In the genomic region with DNA sequence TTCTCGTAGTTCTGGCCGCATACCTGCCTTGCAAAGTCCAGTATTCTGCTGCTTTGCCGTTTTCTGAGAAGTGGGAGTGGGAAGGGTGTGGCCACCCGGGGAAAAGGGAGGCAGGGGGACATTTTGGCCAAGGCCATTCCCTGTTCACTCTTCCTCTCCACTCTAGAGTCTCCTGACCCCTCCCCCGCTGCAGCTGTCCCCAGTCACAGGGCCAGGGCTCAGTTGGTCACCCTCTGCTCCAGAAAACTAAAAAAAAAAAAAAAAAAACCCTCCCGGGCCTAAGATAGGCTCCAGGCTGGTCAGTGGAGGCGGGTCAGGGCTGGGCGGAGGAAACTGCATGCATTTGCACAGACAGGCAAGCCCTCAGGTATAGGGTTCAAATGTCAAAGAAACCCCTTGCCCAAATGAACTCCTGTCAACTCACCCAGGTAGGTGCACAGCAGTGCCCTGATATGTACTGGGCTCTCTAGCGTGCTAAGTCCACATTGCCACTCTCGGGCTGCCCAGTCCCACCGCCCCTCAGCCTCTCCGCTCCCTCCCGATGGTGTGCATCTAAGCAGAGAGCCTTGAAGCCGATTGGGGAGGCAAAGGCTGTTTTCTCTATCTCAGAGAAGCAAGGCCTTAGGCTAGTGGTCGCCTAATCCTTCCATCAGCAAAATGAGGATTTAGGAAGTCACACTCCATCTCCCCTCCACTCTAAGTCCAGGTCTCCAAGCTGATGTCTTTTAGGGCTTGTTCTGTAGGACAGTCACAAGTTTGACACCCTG, we compare ENCODE assay signal across 8 mouse cellular contexts. TPM values are rescaled to one million over a fixed set of nuclear protein-coding genes. Genes with fewer than 3 reads are reported as not detected.
A peak's percentile ranks its signal among the peaks of the same experiment; 100 is the strongest.
DNase-seq lines count a peak whose midpoint lies in the region; ATAC-seq and TF ChIP-seq lines count a peak whose summit lies in the region.

No protein-coding gene starts in this region.

- H3K27ac ChIP-seq in bone marrow, adult 2 months (ENCODE audit: control insufficient read depth, insufficient read depth, low read depth, low read length, poor library complexity), result peak overlapping the region; percentile 85
- peak overlapping the region; percentile 95 for H3K27ac ChIP-seq in kidney, embryonic 15.5 days

- H3K9ac ChIP-seq in kidney, embryonic 15.5 days, result peak overlapping the region; percentile 43

- no peak for TF ChIP-seq CTCF in bone marrow, adult 2 months (IDR thresholded peaks at IDR 0.05; ENCODE audit: control insufficient read depth, insufficient read depth, low read length)

- peak; percentile 61 for DNase-seq in adrenal gland, adult 2 months
- no peak for DNase-seq in adrenal gland, adult 8-10 months
- DNase-seq in heart, adult 9 months (ENCODE audit: low spot score in 2 of 2), result peak; percentile 40 to 56
- peak; percentile 40 for DNase-seq in lung, postnatal 36 days
- DNase-seq in thymus, postnatal 25 days, result peak; percentile 51
- DNase-seq in embryo, embryonic 9.5 days (ENCODE audit: extremely low spot score), result no peak

- no peaks in the 10 kb centered on the region for H3K27me3 ChIP-seq in kidney, embryonic 15.5 days

- H3K4me1 ChIP-seq in bone marrow, adult 2 months (ENCODE audit: control insufficient read depth, insufficient read depth, low read length), result peaks cover 10% of the 10 kb centered on the region
- H3K4me1 ChIP-seq in kidney, embryonic 15.5 days, result peaks cover 39% of the 10 kb centered on the region

- H3K4me2 ChIP-seq in kidney, embryonic 15.5 days, result peak overlapping the region; percentile 78

- H3K9me3 ChIP-seq in kidney, embryonic 15.5 days (replicated peaks), result no peaks in the 10 kb centered on the region

- ATAC-seq in kidney, embryonic 15.5 days (replicated peaks; ENCODE audit: low FRiP score), result no peak

- WGBS in bone marrow, adult 2 months, result 15% methylated on average over 15 of the region's 15 CpGs
- WGBS in kidney, embryonic 15.5 days, result 15% methylated on average over 15 of the region's 15 CpGs

- no peak for TF ChIP-seq POLR2A in bone marrow, adult 2 months (IDR thresholded peaks at IDR 0.05; ENCODE audit: borderline replicate concordance, control insufficient read depth, low read depth, low read length)

- H3K4me3 ChIP-seq in bone marrow, adult 2 months (replicated peaks; ENCODE audit: control insufficient read depth, low read depth, low read length), result peak overlapping the region; percentile 65
- peak overlapping the region; percentile 45 for H3K4me3 ChIP-seq in kidney, embryonic 15.5 days (replicated peaks)

- peaks cover 14% of the 10 kb centered on the region for H3K36me3 ChIP-seq in kidney, embryonic 15.5 days

RNA-seq across cellular contexts. Expression of a gene that starts 0.7 kb away (rescaled TPM):
- 100 to 1,000 TPM; 386 to 613 TPM for total RNA-seq in adrenal gland, adult 2 months (2021)
- 341 and 382 TPM in 2 replicates for polyA plus RNA-seq in adrenal gland, adult 2 months (2012; rRNA removed)
- total RNA-seq in adrenal gland, adult 8-10 months (2022), result 100 to 1,000 TPM; 294 to 595 (median 433) TPM
- 75.3 and 222 TPM in 2 replicates for polyA plus RNA-seq in bone marrow, adult 2 months (2011; ENCODE audit: insufficient read depth, insufficient read length, low replicate concordance, missing spikeins)
- 761 and 838 TPM in 2 replicates for polyA plus RNA-seq in kidney, embryonic 15.5 days (2015; fragmentation: Nextera tagmentation; extraction: Ambion mirVana)

RNA-seq across cellular contexts. Expression of a gene that starts 7.5 kb away (rescaled TPM):
- total RNA-seq in adrenal gland, adult 2 months (2021), result 10 to 100 TPM; 42.0 to 57.2 TPM
- 21.3 and 22.5 TPM in 2 replicates for polyA plus RNA-seq in adrenal gland, adult 2 months (2012; rRNA removed)
- 10 to 100 TPM; 51.2 to 58.9 (median 52.1) TPM for total RNA-seq in adrenal gland, adult 8-10 months (2022)
- polyA plus RNA-seq in bone marrow, adult 2 months (2011; ENCODE audit: insufficient read depth, insufficient read length, low replicate concordance, missing spikeins), result 14.6 and 30.5 TPM in 2 replicates
- 54.6 and 58.9 TPM in 2 replicates for polyA plus RNA-seq in kidney, embryonic 15.5 days (2015; fragmentation: Nextera tagmentation; extraction: Ambion mirVana)

RNA-seq across cellular contexts. Expression of a gene that starts 13.5 kb away (rescaled TPM):
- total RNA-seq in adrenal gland, adult 2 months (2021), result 1 to 10 TPM; 2.4 to 5.7 TPM
- 18.8 and 30.1 TPM in 2 replicates for polyA plus RNA-seq in adrenal gland, adult 2 months (2012; rRNA removed)
- 1 to 10 TPM; 4.6 to 8.6 (median 5.9) TPM for total RNA-seq in adrenal gland, adult 8-10 months (2022)
- 5.7 and 8.0 TPM in 2 replicates for polyA plus RNA-seq in bone marrow, adult 2 months (2011; ENCODE audit: insufficient read depth, insufficient read length, low replicate concordance, missing spikeins)
- polyA plus RNA-seq in kidney, embryonic 15.5 days (2015; fragmentation: Nextera tagmentation; extraction: Ambion mirVana), result 13.7 and 15.0 TPM in 2 replicates

RNA-seq across cellular contexts. Expression of a gene that starts 20.3 kb away (rescaled TPM):
- total RNA-seq in adrenal gland, adult 2 months (2021), result 100 to 1,000 TPM in 1 of 2 experiments, 10 to 100 TPM in 1; 93.7 to 129 TPM
- 101 and 134 TPM in 2 replicates for polyA plus RNA-seq in adrenal gland, adult 2 months (2012; rRNA removed)
- 100 to 1,000 TPM; 121 to 175 (median 150) TPM for total RNA-seq in adrenal gland, adult 8-10 months (2022)
- polyA plus RNA-seq in bone marrow, adult 2 months (2011; ENCODE audit: insufficient read depth, insufficient read length, low replicate concordance, missing spikeins), result 17.0 and 32.9 TPM in 2 replicates
- 62.9 and 66.6 TPM in 2 replicates for polyA plus RNA-seq in kidney, embryonic 15.5 days (2015; fragmentation: Nextera tagmentation; extraction: Ambion mirVana)

RNA-seq across cellular contexts. Expression of a gene that starts 27.6 kb away (rescaled TPM):
- total RNA-seq in adrenal gland, adult 2 months (2021), result 10 to 100 TPM in 1 of 2 experiments, 1 to 10 TPM in 1; 4.6 to 11.0 TPM
- 54.1 and 60.0 TPM in 2 replicates for polyA plus RNA-seq in adrenal gland, adult 2 months (2012; rRNA removed)
- total RNA-seq in adrenal gland, adult 8-10 months (2022), result 10 to 100 TPM in 2 of 4 experiments, 1 to 10 TPM in 2; 8.5 to 23.0 (median 15.2) TPM
- 18.9 and 63.2 TPM in 2 replicates for polyA plus RNA-seq in bone marrow, adult 2 months (2011; ENCODE audit: insufficient read depth, insufficient read length, low replicate concordance, missing spikeins)
- 34.4 and 41.6 TPM in 2 replicates for polyA plus RNA-seq in kidney, embryonic 15.5 days (2015; fragmentation: Nextera tagmentation; extraction: Ambion mirVana)

Comparison
In these comparisons a context has a peak if more than half of its experiments do, and no peak if none do; other contexts are left out.
1. DNase-seq: peak in adrenal gland, adult 2 months (single experiment), heart, adult 9 months (2 of 2), lung, postnatal 36 days (single experiment) and thymus, postnatal 25 days (single experiment); none in adrenal gland, adult 8-10 months (single experiment) and embryo, embryonic 9.5 days (single experiment).